Mouse (Mus musculus) myocyte (in vitro differentiated cells): ENCODE results near the gene Ipmk. TPM values are rescaled to one million over a fixed set of nuclear protein-coding genes. Genes with fewer than 3 reads are reported as not detected.
"Not testable (repeated sequence)": the region's sequence is repeated elsewhere in the genome, so short reads cannot be mapped to it uniquely, and the experiment has no call there.

ENCODE experiments used
- H3K27me3 ChIP-seq: one replicate; pipeline ENCODE4 v1.6.1; 2011; ENCODE audit not compliant: control insufficient read depth, insufficient read depth, insufficient read length
- H3K36me3 ChIP-seq: one replicate; pipeline ENCODE4 v1.6.1; 2011; ENCODE audit not compliant: control insufficient read depth, insufficient read depth
- H3K4me2 ChIP-seq: one replicate; pipeline ENCODE4 v1.6.1; 2011; ENCODE audit warnings: low read depth, control low read depth
- H3K4me3 ChIP-seq: one replicate; pipeline ENCODE4 v1.5.1; 2011; ENCODE audit warnings: mild to moderate bottlenecking, control low read depth, moderate library complexity
- H3K79me2 ChIP-seq: one replicate; pipeline ENCODE4 v1.6.1; 2011; ENCODE audit not compliant: control insufficient read depth, insufficient read depth
- H3ac ChIP-seq: one replicate; pipeline ENCODE4 v1.6.1; 2011; ENCODE audit not compliant: control insufficient read depth, insufficient read length
- CEBPB ChIP-seq: IDR thresholded peaks from 2 replicates; pipeline ENCODE4 v1.6.1; 2011; ENCODE audit warnings: mild to moderate bottlenecking, moderate library complexity; ENCODE audit not compliant: poor library complexity, insufficient read depth, severe bottlenecking
- E2F4 ChIP-seq: IDR thresholded peaks from one replicate; pipeline ENCODE4 v1.6.1; 2011; ENCODE audit warnings: mild to moderate bottlenecking, control low read depth, moderate library complexity; ENCODE audit not compliant: insufficient read depth
- MAX ChIP-seq: IDR thresholded peaks from one replicate; pipeline ENCODE4 v1.6.1; 2011; ENCODE audit warnings: low read depth, mild to moderate bottlenecking, control low read depth
- MYOD1 ChIP-seq, 3 experiments: IDR thresholded peaks; one replicate each; pipeline ENCODE4 v1.6.1; 2011; ENCODE audit warnings: control low read depth in 2 of 3, low read depth in 2 of 3, mild to moderate bottlenecking in 2 of 3, moderate library complexity in 1 of 3; ENCODE audit not compliant: insufficient read length in 2 of 3, control insufficient read depth in 1 of 3
- MYOG ChIP-seq, 3 experiments: IDR thresholded peaks; one replicate each; pipeline ENCODE4 v1.6.1; 2011; ENCODE audit warnings: control low read depth in 2 of 3, low read depth in 2 of 3, mild to moderate bottlenecking in 2 of 3; ENCODE audit not compliant: insufficient read length in 2 of 3, control insufficient read depth in 1 of 3, insufficient read depth in 1 of 3
- POLR2A ChIP-seq: IDR thresholded peaks from one replicate; pipeline ENCODE4 v1.6.1; 2011; ENCODE audit warnings: low read depth, mild to moderate bottlenecking, control low read depth, moderate library complexity; ENCODE audit not compliant: insufficient read length
- POLR2AphosphoS2 ChIP-seq: IDR thresholded peaks from one replicate; pipeline ENCODE4 v1.6.1; 2011; ENCODE audit warnings: low read depth, control low read depth; ENCODE audit not compliant: insufficient read length
- REST ChIP-seq: IDR thresholded peaks from one replicate; pipeline ENCODE4 v1.6.1; 2011; ENCODE audit warnings: mild to moderate bottlenecking, control low read depth, moderate library complexity; ENCODE audit not compliant: insufficient read depth, insufficient read length
- SRF ChIP-seq: IDR thresholded peaks from one replicate; pipeline ENCODE4 v1.6.1; 2011; ENCODE audit warnings: low read depth; ENCODE audit not compliant: control insufficient read depth, insufficient read length
- TCF12 ChIP-seq: IDR thresholded peaks from one replicate; pipeline ENCODE4 v1.6.1; 2011; ENCODE audit warnings: mild to moderate bottlenecking, control low read depth; ENCODE audit not compliant: poor library complexity, insufficient read depth, severe bottlenecking
- TCF3 ChIP-seq: IDR thresholded peaks from one replicate; pipeline ENCODE4 v1.6.1; 2011; ENCODE audit warnings: low read depth, control low read depth; ENCODE audit not compliant: insufficient read length
- USF1 ChIP-seq: IDR thresholded peaks from one replicate; pipeline ENCODE4 v1.6.1; 2011; ENCODE audit warnings: low read depth, mild to moderate bottlenecking, control low read depth, moderate library complexity
- polyA plus RNA-seq: library from polyadenylated mRNA; unstranded; fragments of >200 nt; fragmentation: generic; extraction: Trizol; gene quantifications from one replicate; pipeline ENCODE4 v1.2.1, GENCODE M21; 2012; ENCODE audit warnings: missing spikeins

The Ipmk gene
- polyA plus RNA-seq, 1 experiment = 7.4 TPM

- H3K36me3 ChIP-seq = peaks cover 23% of the 10 kb centered on the region
- H3K4me3 ChIP-seq = no peak overlapping the region
These were observed 28.5 kb downstream of the Ipmk start for GRCm38 (mm10) chr10:71376014-71376413.

GRCm38 (mm10) chr10:71380406-71380805 is 32.8 kb downstream of the Ipmk start:
- Histone ChIP-seq H3ac (no peak overlapping the region), H3K4me3 (no peak overlapping the region), H3K27me3 (no peaks in the 10 kb centered on the region), H3K36me3 (peaks cover 17% of the 10 kb centered on the region), H3K4me2 (no peak overlapping the region), H3K79me2 (no peaks in the 10 kb centered on the region)
- TF ChIP-seq E2F4 (no peak), TCF12 (no peak), MYOD1 (IDR thresholded peaks at IDR 0.05; ENCODE audit: control insufficient read depth in 1 of 3, insufficient read length in 2 of 3, low read depth in 2 of 3) (no peak), SRF (no peak), POLR2AphosphoS2 (no peak), USF1 (no peak), POLR2A (no peak), MYOG (IDR thresholded peaks at IDR 0.05; ENCODE audit: control insufficient read depth in 1 of 3, insufficient read depth in 1 of 3, insufficient read length in 2 of 3, low read depth in 2 of 3) (no peak), CEBPB (no peak), MAX (no peak)

More at GRCm38 (mm10) chr10:71376014-71376413, 28.5 kb downstream of the Ipmk start:
- Histone ChIP-seq H3K4me2 (no peak overlapping the region), H3K79me2 (no peaks in the 10 kb centered on the region), H3K27me3 (no peaks in the 10 kb centered on the region), H3ac (no peak overlapping the region)
- TF ChIP-seq POLR2AphosphoS2 = no peak

- no peak overlapping the region for H3K4me3 ChIP-seq
- H3ac ChIP-seq = no peak overlapping the region
- H3K4me2 ChIP-seq = no peak overlapping the region
- no peak for TF ChIP-seq POLR2AphosphoS2
- no peak for TF ChIP-seq MYOG (IDR thresholded peaks at IDR 0.05; ENCODE audit: control insufficient read depth in 1 of 3, insufficient read depth in 1 of 3, insufficient read length in 2 of 3, low read depth in 2 of 3)
- TF ChIP-seq E2F4 = no peak
- TF ChIP-seq USF1 = no peak
- TF ChIP-seq CEBPB = no peak
- TF ChIP-seq MAX = no peak
- no peak for TF ChIP-seq POLR2A
- no peak for TF ChIP-seq REST
- TF ChIP-seq TCF12 = no peak
- TF ChIP-seq MYOD1 (IDR thresholded peaks at IDR 0.05; ENCODE audit: control insufficient read depth in 1 of 3, insufficient read length in 2 of 3, low read depth in 2 of 3) = no peak
- TF ChIP-seq TCF3 = no peak
- TF ChIP-seq SRF = no peak
- H3K36me3 ChIP-seq = peaks cover 17% of the 10 kb centered on the region
- no peaks in the 10 kb centered on the region for H3K27me3 ChIP-seq
- no peaks in the 10 kb centered on the region for H3K79me2 ChIP-seq
These were observed 34.0 kb downstream of the Ipmk start for GRCm38 (mm10) chr10:71381471-71382033.

GRCm38 (mm10) chr10:71382109-71382508 is 34.5 kb downstream of the Ipmk start:
- no peak overlapping the region for H3K4me3 ChIP-seq
- no peak overlapping the region for H3K4me2 ChIP-seq
- H3ac ChIP-seq = no peak overlapping the region
- no peaks in the 10 kb centered on the region for H3K79me2 ChIP-seq
- TF ChIP-seq MYOG (IDR thresholded peaks at IDR 0.05; ENCODE audit: control insufficient read depth in 1 of 3, insufficient read depth in 1 of 3, insufficient read length in 2 of 3, low read depth in 2 of 3) = no peak
- TF ChIP-seq REST = no peak
- TF ChIP-seq MYOD1 (IDR thresholded peaks at IDR 0.05; ENCODE audit: control insufficient read depth in 1 of 3, insufficient read length in 2 of 3, low read depth in 2 of 3) = no peak
- no peak for TF ChIP-seq TCF12
- no peak for TF ChIP-seq USF1
- no peak for TF ChIP-seq POLR2AphosphoS2
- TF ChIP-seq CEBPB = no peak
- H3K36me3 ChIP-seq = peaks cover 11% of the 10 kb centered on the region
- H3K27me3 ChIP-seq = no peaks in the 10 kb centered on the region

GRCm38 (mm10) chr10:71382858-71383551 is 35.4 kb downstream of the Ipmk start:
- no peak overlapping the region for H3K4me3 ChIP-seq
- H3K79me2 ChIP-seq = no peaks in the 10 kb centered on the region
- H3K4me2 ChIP-seq = no peak overlapping the region
- H3K27me3 ChIP-seq = no peaks in the 10 kb centered on the region
- H3ac ChIP-seq = no peak overlapping the region
- TF ChIP-seq MYOG (IDR thresholded peaks at IDR 0.05; ENCODE audit: control insufficient read depth in 1 of 3, insufficient read depth in 1 of 3, insufficient read length in 2 of 3, low read depth in 2 of 3) = no peak
- no peak for TF ChIP-seq TCF3
- TF ChIP-seq E2F4 = no peak
- H3K36me3 ChIP-seq = peaks cover 9% of the 10 kb centered on the region

GRCm38 (mm10) chr10:71383552-71383924 is 36.0 kb downstream of the Ipmk start:
- H3K79me2 ChIP-seq, H3K4me2 ChIP-seq, H3K4me3 ChIP-seq, H3K27me3 ChIP-seq, H3ac ChIP-seq, H3K36me3 ChIP-seq: not testable (repeated sequence)
